In genomic region chr9:103180303-103180702, GRCm38 (mm10) we compare ENCODE assay signal across 7 mouse cellular contexts. TPM values are rescaled to one million over a fixed set of nuclear protein-coding genes. Genes with fewer than 3 reads are reported as not detected.
A peak's percentile ranks its signal among the peaks of the same experiment; 100 is the strongest.
DNase-seq lines count a peak whose midpoint lies in the region; ATAC-seq and TF ChIP-seq lines count a peak whose summit lies in the region.

No protein-coding gene starts in this region.

- no peak for ATAC-seq in G1E (ENCODE audit: extremely low read depth, insufficient number of reproducible peaks, low FRiP score, poor library complexity, severe bottlenecking)
- ATAC-seq in forebrain, embryonic 14.5 days, result peak; percentile 45
- ATAC-seq in liver, embryonic 11.5 days (replicated peaks; ENCODE audit: low FRiP score), result peak; percentile 31; the same call in 1 of the 2 replicates
- no peak for ATAC-seq in neural tube, embryonic 12.5 days (ENCODE audit: low FRiP score, low read depth)

- H3K4me3 ChIP-seq in G1E (ENCODE audit: low read depth, low read length), result peak overlapping the region; percentile 68; the same call in 1 of the 2 replicates
- H3K4me3 ChIP-seq in forebrain, embryonic 14.5 days (ENCODE audit: low read depth, low read length), result no peak overlapping the region
- H3K4me3 ChIP-seq in liver, embryonic 11.5 days (ENCODE audit: low read depth, low read length), result peak overlapping the region; percentile 47; the same call in 1 of the 2 replicates
- no peak overlapping the region for H3K4me3 ChIP-seq in neural tube, embryonic 12.5 days

- peaks cover 25% of the 10 kb centered on the region for H3K4me1 ChIP-seq in G1E (ENCODE audit: insufficient read depth, low read depth, low read length)
- H3K4me1 ChIP-seq in forebrain, embryonic 14.5 days (ENCODE audit: control insufficient read depth, insufficient read depth, low read length), result peaks cover 11% of the 10 kb centered on the region
- H3K4me1 ChIP-seq in liver, embryonic 11.5 days (replicated peaks; ENCODE audit: control insufficient read depth, insufficient read depth, low read length), result peaks cover 10% of the 10 kb centered on the region
- peaks cover 14% of the 10 kb centered on the region for H3K4me1 ChIP-seq in neural tube, embryonic 12.5 days

- H3K4me2 ChIP-seq in forebrain, embryonic 14.5 days (ENCODE audit: low read length), result peak overlapping the region; percentile 56
- H3K4me2 ChIP-seq in liver, embryonic 11.5 days, result peak overlapping the region; percentile 66
- H3K4me2 ChIP-seq in neural tube, embryonic 12.5 days (replicated peaks), result peak overlapping the region; percentile 61

- H3K9ac ChIP-seq in forebrain, embryonic 14.5 days (ENCODE audit: low read length), result peak overlapping the region; percentile 64; the same call in 1 of the 2 replicates
- peak overlapping the region; percentile 61 for H3K9ac ChIP-seq in liver, embryonic 11.5 days (ENCODE audit: low read depth, low read length)
- H3K9ac ChIP-seq in neural tube, embryonic 12.5 days, result 0 out of 2 replicates have a peak overlapping the region, but pooled peaks have one; percentile 33

- H3K36me3 ChIP-seq in G1E (replicated peaks), result no peaks in the 10 kb centered on the region
- peaks cover 24% of the 10 kb centered on the region for H3K36me3 ChIP-seq in forebrain, embryonic 14.5 days (ENCODE audit: control insufficient read depth, insufficient read depth, low read length)
- H3K36me3 ChIP-seq in liver, embryonic 11.5 days (ENCODE audit: control insufficient read depth, insufficient read depth, low read length), result no peaks in the 10 kb centered on the region
- peaks cover 17% of the 10 kb centered on the region for H3K36me3 ChIP-seq in neural tube, embryonic 12.5 days

- peak overlapping the region; percentile 55; the same call in 1 of the 2 replicates for H3K27ac ChIP-seq in forebrain, embryonic 14.5 days (ENCODE audit: low read depth, low read length)
- no peak overlapping the region for H3K27ac ChIP-seq in liver, embryonic 11.5 days (ENCODE audit: low read depth, low read length)
- H3K27ac ChIP-seq in neural tube, embryonic 12.5 days, result no peak overlapping the region

- peak; percentile 27 for DNase-seq in G1E (ENCODE audit: low spot score)
- DNase-seq in brain, embryonic 14.5 days (ENCODE audit: low read depth), result peak; percentile 38
- DNase-seq in forebrain, embryonic 14.5 days (ENCODE audit: low spot score), result peak; percentile 51
- DNase-seq in heart, postnatal 4 days, result peak; percentile 64
- no peak for DNase-seq in liver, embryonic 11.5 days (ENCODE audit: low spot score)
- no peak for DNase-seq in frontal cortex, postnatal 14 days (ENCODE audit: low spot score in 2 of 2)

- no peaks in the 10 kb centered on the region for H3K9me3 ChIP-seq in G1E (replicated peaks)
- no peaks in the 10 kb centered on the region for H3K9me3 ChIP-seq in forebrain, embryonic 14.5 days (replicated peaks; ENCODE audit: control insufficient read depth, low read length)
- H3K9me3 ChIP-seq in liver, embryonic 11.5 days (ENCODE audit: control insufficient read depth, low read length), result no peaks in the 10 kb centered on the region
- H3K9me3 ChIP-seq in neural tube, embryonic 12.5 days, result no peaks in the 10 kb centered on the region

- no peak for TF ChIP-seq POLR2A in brain, embryonic 14.5 days (IDR thresholded peaks at IDR 0.05; ENCODE audit: borderline replicate concordance, extremely low read depth, insufficient read depth, insufficient read length, poor library complexity, severe bottlenecking)

- TF ChIP-seq CTCF in G1E (IDR thresholded peaks at IDR 0.05; ENCODE audit: low read depth, low read length), result no peak
- no peak for TF ChIP-seq CTCF in brain, embryonic 14.5 days (IDR thresholded peaks at IDR 0.05; ENCODE audit: borderline replicate concordance, extremely low read depth, insufficient read depth, insufficient read length)

- WGBS in forebrain, embryonic 14.5 days, result 60% methylated on average over 3 of the region's 3 CpGs
- WGBS in liver, embryonic 11.5 days, result 61% methylated on average over 3 of the region's 3 CpGs
- 70% methylated on average over 3 of the region's 3 CpGs for WGBS in neural tube, embryonic 12.5 days

- peaks cover 36% of the 10 kb centered on the region for H3K27me3 ChIP-seq in G1E (ENCODE audit: insufficient read depth, low read length)
- no peaks in the 10 kb centered on the region for H3K27me3 ChIP-seq in forebrain, embryonic 14.5 days (replicated peaks; ENCODE audit: control insufficient read depth, insufficient read depth, low read length)
- no peaks in the 10 kb centered on the region for H3K27me3 ChIP-seq in liver, embryonic 11.5 days (replicated peaks; ENCODE audit: control insufficient read depth, insufficient read depth, low read length)
- no peaks in the 10 kb centered on the region for H3K27me3 ChIP-seq in neural tube, embryonic 12.5 days (replicated peaks)

RNA-seq across cellular contexts. Expression of gene Srprb, which starts 21.6 kb away (rescaled TPM):
- 21.2 and 21.3 TPM in 2 replicates for total RNA-seq in G1E (2014; fragmentation: Nextera tagmentation)
- 24.2 and 24.9 TPM in 2 replicates for total RNA-seq in G1E (2017)
- 15.9 and 26.7 TPM in 2 replicates for polyA plus RNA-seq in G1E (2012)
- polyA plus RNA-seq in brain, embryonic 14.5 days (2012; rRNA removed), result 58.0 and 59.4 TPM in 2 replicates
- 55.8 and 61.7 TPM in 2 replicates for polyA plus RNA-seq in forebrain, embryonic 14.5 days (2014; fragmentation: Nextera tagmentation; extraction: Ambion mirVana)
- total RNA-seq in heart, postnatal 4 days (2021), result 10 to 100 TPM; 24.9 to 26.7 TPM
- 49.7 and 50.4 TPM in 2 replicates for polyA plus RNA-seq in liver, embryonic 11.5 days (2014; fragmentation: Nextera tagmentation; extraction: Ambion mirVana)
- polyA plus RNA-seq in neural tube, embryonic 12.5 days (2016; fragmentation: Nextera tagmentation; extraction: Ambion mirVana), result 54.0 and 54.3 TPM in 2 replicates

RNA-seq across cellular contexts. Expression of gene Gm20425, which starts 49.8 kb away (rescaled TPM):
- not detected in 2 replicates for total RNA-seq in G1E (2014; fragmentation: Nextera tagmentation)
- total RNA-seq in G1E (2017), result not detected in 2 replicates
- polyA plus RNA-seq in G1E (2012), result 0.03 TPM in 1 of 2 replicates, not detected in the other
- polyA plus RNA-seq in brain, embryonic 14.5 days (2012; rRNA removed), result not detected in 2 replicates
- polyA plus RNA-seq in forebrain, embryonic 14.5 days (2014; fragmentation: Nextera tagmentation; extraction: Ambion mirVana), result 0.63 and 2.7 TPM in 2 replicates
- total RNA-seq in heart, postnatal 4 days (2021), result 1 to 10 TPM; 4.9 to 6.7 TPM
- polyA plus RNA-seq in liver, embryonic 11.5 days (2014; fragmentation: Nextera tagmentation; extraction: Ambion mirVana), result not detected in 2 replicates
- polyA plus RNA-seq in neural tube, embryonic 12.5 days (2016; fragmentation: Nextera tagmentation; extraction: Ambion mirVana), result 4.6 and 7.3 TPM in 2 replicates

RNA-seq across cellular contexts. Expression of gene Trf, which starts 49.9 kb away (rescaled TPM):
- total RNA-seq in G1E (2014; fragmentation: Nextera tagmentation), result 1.6 and 7.4 TPM in 2 replicates
- 26.8 and 33.4 TPM in 2 replicates for total RNA-seq in G1E (2017)
- 0.21 TPM in 1 of 2 replicates, not detected in the other for polyA plus RNA-seq in G1E (2012)
- polyA plus RNA-seq in brain, embryonic 14.5 days (2012; rRNA removed), result 10.2 and 19.0 TPM in 2 replicates
- 30.0 and 41.3 TPM in 2 replicates for polyA plus RNA-seq in forebrain, embryonic 14.5 days (2014; fragmentation: Nextera tagmentation; extraction: Ambion mirVana)
- total RNA-seq in heart, postnatal 4 days (2021), result 10 to 100 TPM; 19.2 to 21.1 TPM
- polyA plus RNA-seq in liver, embryonic 11.5 days (2014; fragmentation: Nextera tagmentation; extraction: Ambion mirVana), result 2,446 and 2,726 TPM in 2 replicates
- 25.5 and 26.3 TPM in 2 replicates for polyA plus RNA-seq in neural tube, embryonic 12.5 days (2016; fragmentation: Nextera tagmentation; extraction: Ambion mirVana)

Comparison
In these comparisons a context has a peak if more than half of its experiments do, and no peak if none do; other contexts are left out.
1. ATAC-seq: peak in forebrain, embryonic 14.5 days (single experiment) and liver, embryonic 11.5 days (single experiment); none in G1E (single experiment) and neural tube, embryonic 12.5 days (single experiment).
2. DNase-seq: peak in G1E (single experiment), brain, embryonic 14.5 days (single experiment), forebrain, embryonic 14.5 days (single experiment) and heart, postnatal 4 days (single experiment); none in liver, embryonic 11.5 days (single experiment) and frontal cortex, postnatal 14 days (0 of 2).
3. H3K4me3 ChIP-seq: peak in G1E (single experiment) and liver, embryonic 11.5 days (single experiment); none in forebrain, embryonic 14.5 days (single experiment) and neural tube, embryonic 12.5 days (single experiment).
4. RNA of gene Trf, which starts 49.9 kb away (polyA plus RNA-seq): 2,446 to 2,726 TPM in liver, embryonic 11.5 days; 30.0 to 41.3 TPM in forebrain, embryonic 14.5 days, 25.5 to 26.3 TPM in neural tube, embryonic 12.5 days, 10.2 to 19.0 TPM in brain, embryonic 14.5 days and 0.21 TPM in G1E; every median in the first group is over 10 times any median in the second.
5. Peak in every context shown above with its lines, with median percentiles within 50 percentile points of each other: H3K4me2 ChIP-seq and H3K9ac ChIP-seq.